Mouse (Mus musculus): ENCODE measurements around the gene Plin3. TPM values are rescaled to one million over a fixed set of nuclear protein-coding genes. Genes with fewer than 3 reads are reported as not detected.

Gene Plin3
- total RNA-seq, 1 experiment = 53.9 TPM

- no peak for TF ChIP-seq MAFK (IDR thresholded peaks at IDR 0.05; ENCODE audit: insufficient read depth, low read depth, low read length)
- peak; percentile 91 for TF ChIP-seq ZNF384 (IDR thresholded peaks at IDR 0.05; ENCODE audit: low read depth, low read length)
- H3K4me3 ChIP-seq (ENCODE audit: insufficient read depth in 1 of 2, low read depth in 1 of 2, low read length in 2 of 2, poor library complexity in 1 of 2, severe bottlenecking in 1 of 2) = peak overlapping the region; percentile 30 to 80; a peak in 3 of 4 replicates
- peaks cover 10% of the 10 kb centered on the region; the same call in 1 of the 2 replicates for H3K36me3 ChIP-seq (ENCODE audit: control insufficient read depth, insufficient read depth, low read length, poor library complexity, severe bottlenecking)
- H3K9ac ChIP-seq (ENCODE audit: insufficient read depth, low read depth, low read length, poor library complexity, severe bottlenecking) = peak overlapping the region; percentile 65
- peaks cover 13 to 32% of the 10 kb centered on the region in 2 experiments for H3K4me1 ChIP-seq (ENCODE audit: control insufficient read depth in 2 of 2, insufficient read depth in 2 of 2, low read length in 2 of 2, poor library complexity in 1 of 2)
- peak; percentile 86 for DNase-seq (ENCODE audit: low read depth, low spot score)
- in situ Hi-C loops (cut with MboI; ENCODE audit: low sequenced_read_pairs in 2 of 2, unreplicated experiment in 2 of 2) = no loop called here
- no peaks in the 10 kb centered on the region for H3K9me3 ChIP-seq (ENCODE audit: control insufficient read depth, insufficient read depth, low read depth, low read length)
- H3K27ac ChIP-seq (ENCODE audit: insufficient read depth, low read depth, low read length, poor library complexity, severe bottlenecking) = peak overlapping the region; percentile 93; the same call in 1 of the 2 replicates
Observed at GRCm38 (mm10) chr17:56291171-56291511, 1.5 kb downstream of the Plin3 start.

DNA sequence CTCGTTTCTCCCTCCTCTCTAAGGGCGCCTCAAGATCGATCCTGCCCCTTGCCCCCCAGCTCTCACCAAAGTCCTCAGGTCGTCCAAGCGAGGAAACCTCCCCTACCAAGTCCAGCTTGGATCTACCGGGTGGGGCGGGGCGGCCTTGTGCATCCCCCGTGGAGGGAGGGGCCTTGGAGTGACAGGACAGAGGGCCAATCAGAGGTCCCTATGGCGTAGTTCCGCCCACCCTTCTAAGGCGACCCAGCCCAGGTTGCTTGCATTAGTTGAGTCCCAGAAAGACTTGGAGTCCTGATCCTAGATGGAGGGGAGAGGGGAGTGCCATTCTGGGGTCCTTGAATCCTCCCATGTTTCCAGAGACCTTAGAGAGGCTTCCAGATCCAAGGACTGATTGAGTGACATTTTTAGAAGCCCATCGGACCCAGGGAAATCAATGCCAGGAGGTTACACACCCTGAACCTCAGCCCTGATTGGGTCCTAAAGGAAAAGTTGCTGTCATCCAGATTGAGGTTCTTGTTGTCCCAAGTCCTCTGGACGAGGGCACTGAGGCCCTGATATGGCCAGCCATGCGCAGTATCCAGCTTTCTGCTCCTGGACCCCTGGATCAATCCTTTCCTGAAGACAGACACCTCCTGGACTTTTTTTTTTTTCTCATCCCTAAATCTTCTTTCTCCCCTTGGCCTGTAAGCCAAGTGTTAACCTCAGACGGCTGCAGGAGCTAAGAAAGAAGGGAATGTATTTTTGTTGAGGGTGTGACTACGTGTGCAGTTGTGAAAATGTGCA is 2.1 kb downstream of the Plin3 start:
- in situ Hi-C loops (cut with MboI; ENCODE audit: low sequenced_read_pairs in 2 of 2, unreplicated experiment in 2 of 2) = no loop called here
- Histone ChIP-seq H3K4me1 (ENCODE audit: control insufficient read depth in 2 of 2, insufficient read depth in 2 of 2, low read length in 2 of 2, poor library complexity in 1 of 2) (peaks cover 13 to 37% of the 10 kb centered on the region in 2 experiments), H3K4me3 (ENCODE audit: insufficient read depth in 1 of 2, low read depth in 1 of 2, low read length in 2 of 2, poor library complexity in 1 of 2, severe bottlenecking in 1 of 2) (peak overlapping the region; percentile 73 to 80), H3K27ac (ENCODE audit: insufficient read depth, low read depth, low read length, poor library complexity, severe bottlenecking) (peak overlapping the region; percentile 95), H3K9me3 (ENCODE audit: control insufficient read depth, insufficient read depth, low read depth, low read length) (no peaks in the 10 kb centered on the region), H3K36me3 (ENCODE audit: control insufficient read depth, insufficient read depth, low read length, poor library complexity, severe bottlenecking) (peaks cover 16% of the 10 kb centered on the region), H3K9ac (ENCODE audit: insufficient read depth, low read depth, low read length, poor library complexity, severe bottlenecking) (peak overlapping the region; percentile 83)
- TF ChIP-seq HCFC1 (IDR thresholded peaks at IDR 0.05; ENCODE audit: borderline replicate concordance, insufficient read depth, low read length) (0 out of 2 replicates have a peak, but pooled peaks have one; percentile 9), CHD2 (IDR thresholded peaks at IDR 0.05; ENCODE audit: low read depth, low read length) (0 out of 2 replicates have a peak, but pooled peaks have one; percentile 61), ZNF384 (IDR thresholded peaks at IDR 0.05; ENCODE audit: low read depth, low read length) (no peak)
- peak; percentile 95 for DNase-seq (ENCODE audit: low read depth, low spot score)

GRCm38 (mm10) chr17:56289371-56290331 is 3.0 kb downstream of the Plin3 start:
- H3K4me1 ChIP-seq (ENCODE audit: control insufficient read depth in 2 of 2, insufficient read depth in 2 of 2, low read length in 2 of 2, poor library complexity in 1 of 2) = peaks cover 13 to 37% of the 10 kb centered on the region in 2 experiments
- in situ Hi-C loops (cut with MboI; ENCODE audit: low sequenced_read_pairs in 2 of 2, unreplicated experiment in 2 of 2) = no loop called here

GRCm38 (mm10) chr17:56288866-56289265 is 3.8 kb downstream of the Plin3 start:
- peaks cover 30% of the 10 kb centered on the region for H3K36me3 ChIP-seq (ENCODE audit: control insufficient read depth, insufficient read depth, low read length, poor library complexity, severe bottlenecking)
- TF ChIP-seq ZNF384 (IDR thresholded peaks at IDR 0.05; ENCODE audit: low read depth, low read length) (no peak), HCFC1 (IDR thresholded peaks at IDR 0.05; ENCODE audit: borderline replicate concordance, insufficient read depth, low read length) (no peak), MAFK (IDR thresholded peaks at IDR 0.05; ENCODE audit: insufficient read depth, low read depth, low read length) (no peak), CHD2 (IDR thresholded peaks at IDR 0.05; ENCODE audit: low read depth, low read length) (no peak), ZC3H11A (IDR thresholded peaks at IDR 0.05; ENCODE audit: borderline replicate concordance, low read depth, low read length) (no peak)
- H3K27ac ChIP-seq (ENCODE audit: insufficient read depth, low read depth, low read length, poor library complexity, severe bottlenecking) = peak overlapping the region; percentile 95
- H3K4me1 ChIP-seq (ENCODE audit: control insufficient read depth in 2 of 2, insufficient read depth in 2 of 2, low read length in 2 of 2, poor library complexity in 1 of 2) = peaks cover 13 to 37% of the 10 kb centered on the region in 2 experiments
- peak overlapping the region; percentile 73 to 80; a peak in 3 of 4 replicates for H3K4me3 ChIP-seq (ENCODE audit: insufficient read depth in 1 of 2, low read depth in 1 of 2, low read length in 2 of 2, poor library complexity in 1 of 2, severe bottlenecking in 1 of 2)
- in situ Hi-C loops (cut with MboI; ENCODE audit: low sequenced_read_pairs in 2 of 2, unreplicated experiment in 2 of 2) = no loop called here
- H3K9ac ChIP-seq (ENCODE audit: insufficient read depth, low read depth, low read length, poor library complexity, severe bottlenecking) = no peak overlapping the region
- no peak for DNase-seq (ENCODE audit: low read depth, low spot score)
- no peaks in the 10 kb centered on the region for H3K9me3 ChIP-seq (ENCODE audit: control insufficient read depth, insufficient read depth, low read depth, low read length)

More at GRCm38 (mm10) chr17:56289371-56290331, 3.0 kb downstream of the Plin3 start:
- H3K9me3 ChIP-seq (ENCODE audit: control insufficient read depth, insufficient read depth, low read depth, low read length) = no peaks in the 10 kb centered on the region
- TF ChIP-seq ZNF384 (IDR thresholded peaks at IDR 0.05; ENCODE audit: low read depth, low read length) (no peak), MAFK (IDR thresholded peaks at IDR 0.05; ENCODE audit: insufficient read depth, low read depth, low read length) (no peak), CHD2 (IDR thresholded peaks at IDR 0.05; ENCODE audit: low read depth, low read length) (no peak), HCFC1 (IDR thresholded peaks at IDR 0.05; ENCODE audit: borderline replicate concordance, insufficient read depth, low read length) (no peak), ZC3H11A (IDR thresholded peaks at IDR 0.05; ENCODE audit: borderline replicate concordance, low read depth, low read length) (no peak)
- peak; percentile 91 for DNase-seq (ENCODE audit: low read depth, low spot score)
- peak overlapping the region; percentile 73 to 80 for H3K4me3 ChIP-seq (ENCODE audit: insufficient read depth in 1 of 2, low read depth in 1 of 2, low read length in 2 of 2, poor library complexity in 1 of 2, severe bottlenecking in 1 of 2)
- H3K27ac ChIP-seq (ENCODE audit: insufficient read depth, low read depth, low read length, poor library complexity, severe bottlenecking) = peak overlapping the region; percentile 95
- H3K9ac ChIP-seq (ENCODE audit: insufficient read depth, low read depth, low read length, poor library complexity, severe bottlenecking) = peak overlapping the region; percentile 83
- H3K36me3 ChIP-seq (ENCODE audit: control insufficient read depth, insufficient read depth, low read length, poor library complexity, severe bottlenecking) = peaks cover 25% of the 10 kb centered on the region
